Mouse (Mus musculus) E14TG2a.4 (cell line): ENCODE measurements around the gene Abca8a.

ENCODE experiments used
- CTCF ChIP-seq: conservative IDR thresholded peaks from 2 replicates; pipeline ENCODE4 v1.5.1; 2014; ENCODE audit warnings: low read length
- POU5F1 ChIP-seq: IDR thresholded peaks from 2 replicates; pipeline ENCODE4 v1.6.1; 2014; ENCODE audit warnings: low read length, borderline replicate concordance

GRCm38 (mm10) chr11:109991270-109991669, 104.5 kb downstream of the Abca8a start:
- TF ChIP-seq CTCF (no peak), POU5F1 (no peak)
